Mouse (Mus musculus) Patski (cell line): ENCODE measurements around the gene Amdhd2. TPM values are rescaled to one million over a fixed set of nuclear protein-coding genes. Genes with fewer than 3 reads are reported as not detected.
A peak's percentile ranks its signal among the peaks of the same experiment; 100 is the strongest.

ENCODE experiments used
- ATAC-seq: fragments of 100-300 bp; one replicate; pipeline ENCODE4 v1.8.0; 2021
- CTCF ChIA-PET: fragments of 350-600 bp; sonication (Branson Sonifier 250); formaldehyde crosslinking; loops from one replicate; lab custom pipeline; 2022; ENCODE audit warnings: inconsistent platforms; lab: Charles Lee
- POLR2A ChIA-PET: fragments of 350-600 bp; sonication (Branson Sonifier 250); formaldehyde crosslinking; loops from one replicate; lab custom pipeline; 2022; ENCODE audit warnings: antibody characterized with exemption, inconsistent platforms; lab: Charles Lee
- DNase-seq: peaks from one replicate; pipeline ENCODE4 v3.0.0-alpha.2; 2011; ENCODE audit warnings: low read depth, low spot score
- H3K27me3 ChIP-seq: fragments of 371-371 bp; one replicate; pipeline ENCODE4 v1.5.1; 2021
- CTCF ChIP-seq: fragments of 100-300 bp; IDR thresholded peaks from one replicate; pipeline ENCODE4 v1.5.1; 2021
- in situ Hi-C: fragments of 300-500 bp; cut with MboI; formaldehyde crosslinking; loops from 3 replicates; pipeline ENCODE4 v1.11.1; 2018; ENCODE audit warnings: low pct_unique_long_range_greater_than_20kb, mixed read lengths
- polyA plus RNA-seq: library from polyadenylated mRNA; unstranded; gene quantifications from one replicate; pipeline ENCODE4 v1.2.3, GENCODE M21; 2021

The Amdhd2 gene
- polyA plus RNA-seq, 1 experiment from 2014 or later, result 69.3 TPM

- no peak for TF ChIP-seq CTCF
- ChIA-PET POLR2A (no interaction called here), CTCF (no interaction called here)
- in situ Hi-C loops, result no loop called here
- no peaks in the 10 kb centered on the region for H3K27me3 ChIP-seq
- no peak for ATAC-seq
- no peak for DNase-seq
Observed at GRCm38 (mm10) chr17:24157526-24157925, 6.0 kb downstream of the Amdhd2 start.

- ChIA-PET POLR2A (no interaction called here), CTCF (no interaction called here)
- in situ Hi-C loops, result no loop called here
- no peak for TF ChIP-seq CTCF
- no peaks in the 10 kb centered on the region for H3K27me3 ChIP-seq
- DNase-seq (no peak), ATAC-seq (no peak)
Observed at GRCm38 (mm10) chr17:24157121-24157520, 6.4 kb downstream of the Amdhd2 start.

GRCm38 (mm10) chr17:24156394-24156793 is 7.2 kb downstream of the Amdhd2 start:
- DNase-seq (no peak), ATAC-seq (no peak)
- CTCF ChIA-PET, result no interaction called here
- in situ Hi-C loops, result no loop called here
- POLR2A ChIA-PET, result no interaction called here
- H3K27me3 ChIP-seq, result no peaks in the 10 kb centered on the region
- no peak for TF ChIP-seq CTCF

DNA sequence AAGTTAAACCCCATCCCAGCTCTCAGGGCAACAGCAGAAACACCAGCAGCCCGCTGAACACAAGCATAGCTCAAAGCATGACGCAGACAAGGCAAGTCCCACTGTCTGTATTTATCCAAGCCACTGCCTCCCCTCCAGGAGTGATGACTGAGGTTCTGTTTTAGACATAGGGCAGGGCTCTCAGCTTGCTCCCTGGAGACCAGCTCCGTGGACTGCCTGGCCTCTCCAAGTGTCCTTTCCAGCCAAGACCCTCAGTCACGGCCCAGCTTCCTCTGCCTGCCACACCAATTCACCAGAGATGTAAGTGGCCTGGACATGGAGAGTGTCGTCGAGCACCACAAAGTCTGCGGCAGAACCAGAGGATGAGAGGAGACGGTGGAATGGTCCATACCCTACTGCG is 7.8 kb downstream of the Amdhd2 start:
- ChIA-PET CTCF (no interaction called here), POLR2A (interaction anchor here (1.2 kb wide), 1 partner anchor 9 kb away, joined by 3 read pairs; no protein-coding TSS in a partner anchor)
- ATAC-seq, result no peak
- no peak for DNase-seq
- H3K27me3 ChIP-seq, result no peaks in the 10 kb centered on the region
- TF ChIP-seq CTCF, result no peak
- in situ Hi-C loops, result no loop called here

GRCm38 (mm10) chr17:24154463-24154862 is 9.1 kb downstream of the Amdhd2 start:
- POLR2A ChIA-PET, result interaction anchor here (0.8 to 2.8 kb wide), 3 partner anchors 9 to 16 kb away, joined by 3 to 16 read pairs (median 6); partner anchors contain the start of genes Amdhd2 and Atp6v0c

GRCm38 (mm10) chr17:24151890-24152563 is 11.5 kb downstream of the Amdhd2 start:
- ChIA-PET POLR2A (interaction anchor here (1.1 to 2.8 kb wide), 4 partner anchors 9 to 17 kb away, joined by 3 to 16 read pairs (median 5); partner anchors contain the start of genes Amdhd2 and Atp6v0c), CTCF (interaction anchor here (0.8 to 3.3 kb wide), 5 partner anchors 10 to 16 kb away, joined by 3 to 11 read pairs (median 3); partner anchors contain the start of gene Amdhd2)
- DNase-seq (no peak), ATAC-seq (peak; percentile 93)
- peak; percentile 97 for TF ChIP-seq CTCF
- in situ Hi-C loops, result no loop called here
- no peaks in the 10 kb centered on the region for H3K27me3 ChIP-seq

More at GRCm38 (mm10) chr17:24154463-24154862, 9.1 kb downstream of the Amdhd2 start:
- in situ Hi-C loops, result no loop called here
- H3K27me3 ChIP-seq, result no peaks in the 10 kb centered on the region
- ATAC-seq (no peak), DNase-seq (no peak)
- no peak for TF ChIP-seq CTCF
- CTCF ChIA-PET, result no interaction called here

DNA sequence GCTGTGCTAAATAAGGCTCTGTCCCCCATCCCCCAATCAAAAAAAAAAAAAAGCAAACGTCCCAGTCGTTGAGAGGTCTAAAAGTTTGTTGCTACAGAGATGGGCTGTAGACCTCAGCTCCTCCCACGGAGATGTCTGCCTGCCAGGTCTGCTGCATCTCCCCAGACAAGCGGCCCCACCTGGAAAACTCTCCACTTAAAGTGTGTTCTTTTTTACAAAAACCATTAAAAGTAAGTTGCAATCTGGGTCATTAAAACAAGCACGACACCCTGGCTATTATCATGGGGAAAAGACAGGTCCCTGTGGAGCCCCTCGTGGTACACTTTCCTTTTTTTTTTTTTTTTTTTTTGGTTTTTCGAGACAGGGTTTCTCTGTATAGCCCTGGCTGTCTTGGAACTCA is 12.2 kb downstream of the Amdhd2 start:
- no peak for ATAC-seq
- in situ Hi-C loops, result no loop called here
- TF ChIP-seq CTCF, result no peak
- POLR2A ChIA-PET, result interaction anchor here (0.6 to 2.8 kb wide), 3 partner anchors 10 to 196 kb away, joined by 4 to 16 read pairs (median 5); partner anchors contain the start of gene Amdhd2
- CTCF ChIA-PET, result interaction anchor here (1.1 to 3.3 kb wide), 2 partner anchors 10 to 14 kb away, joined by 3 to 11 read pairs; partner anchors contain the start of gene Amdhd2
- DNase-seq, result no peak
- no peaks in the 10 kb centered on the region for H3K27me3 ChIP-seq

DNA sequence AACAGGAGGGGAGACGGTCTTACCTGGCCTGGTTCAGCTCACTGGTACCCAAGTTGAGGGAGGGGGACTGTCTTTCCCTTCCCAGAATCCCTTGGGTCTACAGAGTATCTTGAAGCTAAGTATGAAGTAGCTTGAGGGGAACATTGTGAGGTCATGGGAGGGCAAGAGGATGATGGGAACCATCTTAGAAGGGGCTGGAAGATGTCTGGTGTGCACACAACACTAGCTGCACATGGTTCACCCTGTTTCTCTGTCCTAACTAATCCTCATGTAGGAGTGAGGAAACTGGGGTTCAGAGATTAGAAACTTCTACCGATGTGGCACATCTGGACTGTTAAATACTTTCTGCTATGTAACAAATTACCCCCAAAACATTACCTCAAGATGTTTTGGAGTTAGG is 12.7 kb downstream of the Amdhd2 start, which contains the start of gene Pdpk1:
Gene Pdpk1, minus strand, starts transcription at position 101 of the 400 bp plus-strand sequence.
- ATAC-seq (no peak), DNase-seq (no peak)
- in situ Hi-C loops, result no loop called here
- no peak for TF ChIP-seq CTCF
- ChIA-PET CTCF (interaction anchor here (0.8 to 3.3 kb wide), 3 partner anchors 11 to 36 kb away, joined by 3 to 11 read pairs (median 3); partner anchors contain the start of gene Amdhd2), POLR2A (interaction anchor here (0.6 to 1.3 kb wide), 2 partner anchors 9 to 196 kb away, joined by 4 to 5 read pairs; no protein-coding TSS in a partner anchor)
- no peaks in the 10 kb centered on the region for H3K27me3 ChIP-seq

- DNase-seq (no peak), ATAC-seq (no peak)
- H3K27me3 ChIP-seq, result no peaks in the 10 kb centered on the region
- POLR2A ChIA-PET, result no interaction called here
- CTCF ChIA-PET, result no interaction called here
- in situ Hi-C loops, result no loop called here
- TF ChIP-seq CTCF, result no peak
Observed at GRCm38 (mm10) chr17:24149421-24149820, 14.1 kb downstream of the Amdhd2 start.

GRCm38 (mm10) chr17:24142897-24143296 is 20.7 kb downstream of the Amdhd2 start:
- DNase-seq (no peak), ATAC-seq (no peak)
- POLR2A ChIA-PET, result no interaction called here
- in situ Hi-C loops, result no loop called here
- no peaks in the 10 kb centered on the region for H3K27me3 ChIP-seq
- CTCF ChIA-PET, result no interaction called here
- TF ChIP-seq CTCF, result no peak

GRCm38 (mm10) chr17:24141425-24141920 is 22.1 kb downstream of the Amdhd2 start:
- DNase-seq (peak; percentile 71), ATAC-seq (peak; percentile 96)
- in situ Hi-C loops, result no loop called here
- no peaks in the 10 kb centered on the region for H3K27me3 ChIP-seq
- POLR2A ChIA-PET, result interaction anchor here (1.3 to 1.4 kb wide), 2 partner anchors 10 to 13 kb away, joined by 4 read pairs; partner anchors contain the start of gene Pdpk1
- TF ChIP-seq CTCF, result no peak
- CTCF ChIA-PET, result no interaction called here
